Mouse (Mus musculus): ENCODE results near the gene Olfr1366.
"Not testable (repeated sequence)": the region's sequence is repeated elsewhere in the genome, so short reads cannot be mapped to it uniquely, and the experiment has no call there.

Olfr1366 gene

DNA sequence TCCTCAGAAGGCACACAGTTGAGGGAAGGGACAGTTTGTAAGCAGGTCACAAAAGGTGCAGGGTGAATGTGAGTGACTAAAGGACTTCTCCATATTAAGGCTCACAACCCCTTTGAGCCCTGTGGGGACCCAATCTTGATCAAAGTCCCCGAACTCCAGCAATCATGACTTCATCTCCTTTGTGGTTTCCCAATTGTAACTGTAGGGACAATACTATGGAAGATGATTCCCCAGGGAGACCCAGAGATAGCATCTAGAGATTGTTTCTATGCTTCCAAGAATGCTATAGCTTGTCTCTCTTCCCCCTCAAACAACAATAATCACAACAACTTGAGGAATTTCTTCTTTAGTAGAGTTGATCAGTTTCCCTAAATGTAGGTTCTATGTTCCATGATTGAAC is at the start of gene Olfr1366:
TSS of gene Olfr1366 (minus strand) at position 101 of the 400 bp plus-strand sequence.
- no peak for DNase-seq

DNA sequence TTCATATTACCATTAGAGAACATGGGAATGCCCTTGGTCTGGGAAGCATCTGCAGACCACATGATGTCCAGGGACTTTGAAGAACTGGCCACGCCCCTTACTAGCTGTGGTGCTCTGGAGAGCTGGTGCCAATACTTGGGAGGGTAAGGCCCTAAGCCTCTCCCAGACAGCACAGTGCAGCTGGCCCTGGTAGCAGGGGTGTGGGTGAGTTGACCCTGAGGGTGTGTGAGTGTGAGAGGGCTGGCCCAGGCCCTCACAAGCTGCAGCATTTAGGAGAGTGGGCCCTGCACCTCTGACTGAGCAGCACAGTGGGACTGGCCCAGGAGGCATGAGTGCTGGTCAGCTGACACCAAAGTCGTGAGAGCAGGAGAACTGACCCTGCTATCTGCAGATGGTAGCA is 49.0 kb upstream of the Olfr1366 start:
- DNase-seq, result no peak

DNA sequence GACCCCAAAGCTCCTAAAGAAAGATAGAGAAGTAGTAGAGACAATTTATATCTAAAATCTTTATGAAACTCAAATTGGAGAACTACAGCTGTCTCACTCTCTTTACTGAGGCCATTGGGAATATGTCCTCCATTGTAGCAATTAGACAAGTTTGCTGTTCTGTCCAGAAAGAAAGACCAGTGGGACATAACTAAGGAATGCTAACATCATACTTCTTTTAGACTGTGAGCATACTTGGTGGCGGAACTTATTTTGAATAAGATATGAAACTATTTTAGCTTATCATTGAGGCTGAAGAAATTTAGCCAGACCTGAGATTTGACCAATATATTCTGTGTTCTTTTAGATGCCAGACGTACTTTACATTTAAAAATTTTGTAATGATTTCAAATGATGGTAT is 39.1 kb upstream of the Olfr1366 start, which contains the start of gene Olfr1364:
TSS of gene Olfr1364 (minus strand) at position 101 of the 400 bp plus-strand sequence.
- no peak for DNase-seq

DNA sequence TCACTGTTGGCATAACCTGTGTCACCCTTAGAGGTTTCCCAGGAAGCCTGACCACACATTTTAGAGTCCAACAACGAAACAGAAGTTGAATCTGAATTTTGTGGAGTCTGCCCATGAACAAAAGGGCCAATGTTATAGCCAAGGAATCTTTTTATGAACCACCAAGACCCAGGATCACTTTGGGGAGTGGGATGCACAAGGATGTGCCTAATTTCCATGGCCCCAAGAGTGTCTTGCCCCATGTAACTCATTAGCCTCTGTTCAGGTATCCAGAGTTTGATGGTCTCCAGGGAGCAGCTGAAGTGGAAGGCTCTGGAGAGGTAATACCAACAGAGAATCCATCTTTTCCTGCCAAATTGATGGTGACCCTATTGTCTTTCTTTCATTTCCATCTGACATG is 17.2 kb upstream of the Olfr1366 start, which contains the start of gene Olfr1535:
TSS of gene Olfr1535 (minus strand) at position 101 of the 400 bp plus-strand sequence.
- no peak for DNase-seq

DNA sequence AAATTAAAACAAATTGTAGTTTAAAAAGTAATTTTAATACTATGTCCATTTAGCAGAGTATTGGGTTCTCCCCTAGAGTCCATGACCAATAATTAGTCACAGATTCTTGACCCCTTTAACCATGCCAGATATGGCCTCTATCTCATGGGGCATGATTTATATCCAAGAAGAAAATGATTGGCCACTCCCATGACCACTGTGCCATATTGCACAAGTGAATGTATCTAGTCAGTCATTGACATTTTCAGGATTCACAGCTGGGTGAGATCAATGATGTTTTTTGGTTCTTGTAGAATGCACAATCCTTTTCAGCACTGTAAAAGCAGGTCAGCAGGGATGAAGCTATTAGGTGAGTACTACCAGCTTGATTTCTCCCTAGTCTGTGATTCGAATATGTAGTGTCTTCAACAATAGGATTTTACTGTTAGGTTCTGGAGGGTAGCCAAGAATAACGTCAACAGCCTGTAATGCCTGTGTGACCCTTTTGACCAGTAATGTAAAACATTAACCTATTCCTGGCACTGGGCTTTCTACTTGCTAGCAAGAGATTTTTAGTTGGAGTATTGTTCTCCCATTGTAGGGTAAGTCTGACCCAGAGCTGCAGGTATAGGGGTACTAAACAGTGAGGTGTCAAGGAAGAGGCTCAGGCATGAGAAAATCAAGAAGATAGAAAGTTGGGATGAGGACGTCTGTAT is 8.0 kb upstream of the Olfr1366 start:
- DNase-seq, result no peak

DNA sequence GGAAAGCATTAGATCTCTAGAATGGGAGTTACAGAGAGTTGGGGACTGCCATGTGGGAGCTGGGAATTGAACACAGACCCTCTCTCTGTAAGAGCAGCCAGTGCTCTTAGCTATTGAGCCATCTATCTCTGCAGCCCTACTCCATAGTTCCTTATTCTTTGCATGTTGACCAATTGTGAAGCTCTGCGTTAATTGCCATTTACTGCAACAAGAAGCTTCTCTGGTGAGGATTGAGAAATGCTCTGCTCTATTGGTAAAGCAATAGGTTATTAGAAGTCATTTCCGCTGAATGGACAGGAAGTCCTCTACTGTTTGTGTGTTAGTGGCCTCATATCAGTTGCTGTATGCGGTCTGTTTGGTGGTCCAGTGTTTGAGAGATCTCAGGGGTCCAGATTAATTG is 6.9 kb upstream of the Olfr1366 start:
- no peak for DNase-seq

DNA sequence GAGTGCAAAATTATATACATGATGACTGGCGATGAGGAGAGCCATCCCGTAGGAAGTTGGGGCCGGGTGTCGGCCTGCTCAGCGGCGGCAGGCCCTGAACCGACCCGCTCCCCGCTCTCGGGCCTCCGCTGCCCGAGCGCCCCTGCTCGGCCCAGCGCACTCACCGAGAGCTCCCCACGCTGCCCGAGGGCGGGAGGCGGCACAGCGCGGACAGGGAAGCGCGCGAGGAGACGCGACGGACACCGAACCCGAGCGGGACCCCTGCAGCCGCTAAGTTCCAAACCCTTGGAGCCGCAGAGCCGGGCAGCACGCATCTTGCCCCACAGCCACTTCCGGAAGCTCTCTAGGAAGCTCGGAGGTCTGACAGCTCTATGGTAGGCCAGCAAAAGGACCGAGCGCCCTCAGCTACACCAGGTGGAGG is 11.8 kb downstream of the Olfr1366 start, which contains the start of gene Zkscan8:
TSS of gene Zkscan8 (minus strand) at position 340 of the 421 bp plus-strand sequence.
- peak; percentile 91 to 93 for DNase-seq

DNA sequence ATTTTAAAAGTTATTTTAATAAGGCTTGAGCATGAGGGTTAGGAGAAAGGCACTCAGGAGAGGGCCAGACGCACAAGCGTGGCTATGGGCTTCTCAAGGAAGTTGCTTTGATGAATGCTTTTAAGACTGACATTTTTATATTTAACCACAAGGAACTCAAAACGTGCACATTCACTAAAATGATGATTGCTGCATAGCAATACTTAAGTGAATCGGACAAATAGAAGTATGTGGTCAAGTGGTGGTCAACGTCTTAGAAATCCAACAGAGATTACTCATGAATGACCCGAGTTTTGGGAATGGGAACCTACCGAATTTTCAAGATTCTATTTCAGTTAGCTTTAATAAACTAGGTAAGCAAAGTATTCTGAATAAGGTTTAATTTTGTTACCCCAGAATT is 12.5 kb downstream of the Olfr1366 start:
- no peak for DNase-seq

DNA sequence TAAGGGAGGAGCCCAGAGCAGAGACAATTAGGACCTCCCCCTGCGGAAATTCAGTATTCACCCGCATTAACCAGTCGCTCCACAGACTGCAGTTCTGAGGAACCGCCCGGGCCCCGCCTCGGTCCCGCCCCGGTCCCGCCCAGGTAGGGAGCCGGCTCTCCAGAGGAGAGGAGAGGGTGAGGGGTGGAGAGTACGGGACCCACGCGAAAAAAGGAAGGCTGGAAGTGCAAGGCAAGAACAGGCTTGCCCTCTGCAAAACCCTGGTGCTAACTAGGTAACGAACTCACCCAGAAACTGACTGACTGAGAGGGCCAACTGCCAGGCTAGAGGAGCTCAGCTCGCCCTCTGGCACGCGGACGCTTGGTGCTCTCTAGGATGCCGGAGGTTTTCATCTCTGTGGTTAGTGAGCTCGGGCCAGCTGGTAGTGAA is 36.4 kb downstream of the Olfr1366 start:
- DNase-seq, result peak; percentile 85 to 86

DNA sequence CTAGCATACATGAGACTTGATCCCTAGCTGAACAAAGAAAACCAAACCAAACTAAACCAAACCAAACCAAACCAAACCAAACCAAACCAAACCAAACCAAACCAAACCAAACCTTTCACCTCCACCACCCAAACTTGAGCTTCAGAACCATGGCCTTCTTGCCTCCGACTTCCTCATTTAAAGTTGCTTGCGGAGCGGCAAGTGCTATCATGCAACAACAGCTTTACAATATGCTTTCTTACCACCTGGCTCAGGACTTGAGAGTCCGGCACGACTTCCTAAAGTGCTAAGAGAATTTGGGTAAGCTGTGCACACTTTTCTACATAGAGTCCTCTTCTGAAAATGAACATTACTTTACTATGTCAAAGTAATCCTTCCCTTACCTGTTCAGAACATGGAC is 40.3 kb downstream of the Olfr1366 start:
- no peak for DNase-seq

DNA sequence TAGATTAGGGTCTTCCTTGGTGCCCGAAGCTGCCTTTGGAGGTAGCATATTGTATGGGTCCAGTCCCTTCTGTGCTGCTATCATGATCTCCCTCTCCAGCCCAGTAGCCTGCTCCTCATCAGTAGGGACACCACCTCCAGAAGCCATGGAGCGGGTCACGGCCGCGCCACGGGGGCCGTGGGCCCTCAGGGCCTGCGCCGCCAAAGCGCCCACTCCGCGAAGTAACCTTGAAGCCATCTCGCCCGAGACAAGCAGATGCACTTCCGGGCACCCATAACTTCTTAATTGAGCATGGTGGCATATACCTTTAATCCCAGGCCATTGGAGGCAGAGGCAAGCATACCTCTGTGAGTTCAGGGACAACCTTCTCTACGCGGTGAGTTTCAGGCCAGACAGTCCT is 41.4 kb downstream of the Olfr1366 start, which contains the start of gene Gm11273:
TSS of gene Gm11273 (minus strand) at position 237 of the 400 bp plus-strand sequence.
- DNase-seq, result not testable (repeated sequence)

DNA sequence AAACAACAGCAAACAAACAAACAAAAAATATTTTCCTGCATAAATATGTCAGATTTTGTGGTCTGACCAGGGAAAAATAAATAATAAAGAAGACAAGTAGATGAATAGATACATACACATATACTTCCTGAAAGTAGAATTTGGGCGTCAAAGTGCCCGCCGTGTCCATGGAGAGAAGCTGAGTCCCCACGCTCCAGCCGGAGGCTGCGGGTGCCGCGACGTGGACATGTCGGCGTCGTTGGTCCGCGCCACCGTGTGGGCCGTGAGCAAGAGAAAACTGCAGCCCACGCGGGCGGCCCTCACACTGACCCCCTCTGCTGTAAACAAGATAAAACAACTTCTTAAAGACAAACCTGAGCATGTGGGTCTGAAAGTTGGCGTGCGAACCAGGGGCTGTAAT is 47.5 kb downstream of the Olfr1366 start, which contains the start of gene AK157302:
TSS of gene AK157302 (plus strand) at position 144 of the 400 bp plus-strand sequence.
- DNase-seq, result no peak

DNA sequence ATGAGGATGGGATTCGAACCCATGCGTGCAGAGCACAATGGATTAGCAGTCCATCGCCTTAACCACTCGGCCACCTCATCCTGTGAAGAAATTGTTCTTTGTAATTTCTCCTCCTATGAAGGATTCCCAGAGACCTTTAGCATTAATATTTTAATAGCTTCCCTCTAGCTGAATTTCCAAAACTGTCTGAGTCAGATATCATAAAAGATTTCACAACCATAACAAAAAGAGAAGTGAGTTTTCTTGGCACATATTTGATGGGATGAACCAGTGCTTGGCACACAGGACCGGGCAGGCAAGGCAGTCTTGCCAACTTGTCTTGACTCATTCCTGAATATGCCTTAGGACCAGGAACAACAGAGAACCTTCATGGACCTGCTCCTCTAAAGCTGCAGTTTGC is 49.8 kb downstream of the Olfr1366 start:
- no peak for DNase-seq

DNA sequence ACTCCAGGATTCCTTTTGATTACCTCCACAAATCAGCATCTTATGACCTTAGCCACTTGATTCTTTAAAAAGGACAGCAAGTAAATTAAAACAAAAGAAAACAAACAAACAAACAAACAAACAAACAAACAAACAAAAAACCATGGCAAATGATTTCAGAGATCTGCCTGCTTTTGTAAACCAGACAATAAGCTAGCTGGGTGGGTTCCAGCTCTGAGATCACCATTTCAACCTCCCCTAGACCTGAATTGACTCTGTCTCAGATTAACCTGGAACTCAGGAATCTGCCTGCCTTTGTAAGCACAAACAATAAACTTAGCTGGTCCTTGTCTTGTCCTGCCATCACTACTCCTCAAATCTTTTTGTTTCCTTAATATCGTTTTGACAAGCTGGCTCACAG is 55.7 kb downstream of the Olfr1366 start:
- no peak for DNase-seq

All from lung, postnatal 4 days (tissue).